Mouse (Mus musculus) retina, postnatal 1 day (tissue): ENCODE data around the gene C130050O18Rik.

Source experiments
- DNase-seq: peaks from one replicate; pipeline ENCODE4 v3.0.0-alpha.2; 2012

Gene C130050O18Rik

GRCm38 (mm10) chr5:139464874-139465273 is 59.8 kb downstream of the C130050O18Rik start:
- DNase-seq: no peak
